Mouse (Mus musculus): ENCODE data around the gene Gon7. TPM values are rescaled to one million over a fixed set of nuclear protein-coding genes. Genes with fewer than 3 reads are reported as not detected.

The Gon7 gene
- polyA plus RNA-seq (2016; fragmentation: Nextera tagmentation; extraction: Ambion mirVana): 20.6 and 23.2 TPM in 2 replicates

DNA sequence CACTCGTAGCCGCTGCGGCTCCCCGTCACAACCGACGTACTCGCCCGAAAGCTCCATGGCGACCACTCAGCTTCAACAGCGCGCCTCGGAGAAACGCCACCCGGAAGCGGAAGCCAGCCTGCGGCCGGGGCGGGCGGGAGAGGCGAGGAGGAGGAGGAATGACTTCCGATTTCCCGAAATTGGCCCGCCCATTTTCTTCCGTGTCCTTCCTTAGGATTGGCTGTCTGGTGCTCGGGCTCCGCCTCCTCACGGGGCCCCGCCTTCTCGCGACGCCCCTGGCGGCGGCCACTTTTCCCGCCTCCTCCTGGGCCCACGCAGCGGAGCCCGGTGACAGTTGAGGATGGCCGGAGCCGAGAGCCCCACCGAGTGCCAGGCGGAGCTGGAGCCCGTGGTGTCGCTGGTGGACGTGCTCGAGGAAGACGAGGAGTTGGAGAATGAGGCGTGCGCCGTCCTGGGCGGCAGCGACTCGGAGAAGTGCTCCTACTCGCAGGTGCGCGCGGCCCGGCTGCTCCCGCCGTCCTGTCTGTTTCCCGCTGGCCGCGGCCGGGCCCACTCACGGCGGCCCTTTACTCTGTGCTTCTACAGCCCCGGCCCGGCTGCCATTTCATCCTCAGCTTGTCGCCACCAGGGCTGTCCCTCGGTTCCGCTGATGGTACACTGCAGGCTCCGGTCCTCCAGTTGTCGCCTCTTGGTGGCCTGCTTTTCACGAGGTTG is at the start of gene Gon7, which contains the start of the genes Gm28051 and Ubr7:
Gon7 (minus strand) TSS at position 115 of the 714 bp plus-strand sequence.
Gm28051 (minus strand) TSS at position 77 of the 714 bp plus-strand sequence.
Ubr7 (plus strand) TSS at position 279 of the 714 bp plus-strand sequence.
- peak; percentile 94 for ATAC-seq
- Histone ChIP-seq H3K27ac (peak within 1 kb of the TSS; percentile 83), H3K4me3 (peak within 1 kb of the TSS; percentile 91), H3K36me3 (peaks cover 42% of the 10 kb centered on the region), H3K4me2 (peak within 1 kb of the TSS; percentile 90), H3K9me3 (replicated peaks) (no peaks in the 10 kb centered on the region), H3K9ac (peak within 1 kb of the TSS; percentile 94), H3K27me3 (replicated peaks) (no peaks in the 10 kb centered on the region), H3K4me1 (peaks cover 39% of the 10 kb centered on the region)
- WGBS (ENCODE audit: insufficient replicate concordance): 3% methylated on average over 72 of the region's 73 CpGs

- WGBS (ENCODE audit: insufficient replicate concordance): 47% methylated on average over 2 of the region's 2 CpGs
These were observed 41.9 kb upstream of the Gon7 start for GRCm38 (mm10) chr12:102799528-102799927.

GRCm38 (mm10) chr12:102787927-102788326 is 30.3 kb upstream of the Gon7 start:
- Histone ChIP-seq H3K9ac (no peak overlapping the region), H3K36me3 (peaks cover 88% of the 10 kb centered on the region), H3K4me1 (no peaks in the 10 kb centered on the region), H3K27me3 (replicated peaks) (no peaks in the 10 kb centered on the region), H3K27ac (peak overlapping the region; percentile 47), H3K4me2 (no peak overlapping the region), H3K4me3 (no peak overlapping the region), H3K9me3 (replicated peaks) (no peaks in the 10 kb centered on the region)
- peak; percentile 75 for ATAC-seq
- WGBS (ENCODE audit: insufficient replicate concordance): 72% methylated on average over 7 of the region's 7 CpGs

More at GRCm38 (mm10) chr12:102799528-102799927, 41.9 kb upstream of the Gon7 start:
- H3K4me2 ChIP-seq: no peak overlapping the region
- ATAC-seq: no peak
- H3K27me3 ChIP-seq (replicated peaks): no peaks in the 10 kb centered on the region
- no peak overlapping the region for H3K27ac ChIP-seq
- no peaks in the 10 kb centered on the region for H3K4me1 ChIP-seq
- H3K9ac ChIP-seq: no peak overlapping the region
- no peak overlapping the region for H3K4me3 ChIP-seq
- no peaks in the 10 kb centered on the region for H3K9me3 ChIP-seq (replicated peaks)
- H3K36me3 ChIP-seq: peaks cover 31% of the 10 kb centered on the region

DNA sequence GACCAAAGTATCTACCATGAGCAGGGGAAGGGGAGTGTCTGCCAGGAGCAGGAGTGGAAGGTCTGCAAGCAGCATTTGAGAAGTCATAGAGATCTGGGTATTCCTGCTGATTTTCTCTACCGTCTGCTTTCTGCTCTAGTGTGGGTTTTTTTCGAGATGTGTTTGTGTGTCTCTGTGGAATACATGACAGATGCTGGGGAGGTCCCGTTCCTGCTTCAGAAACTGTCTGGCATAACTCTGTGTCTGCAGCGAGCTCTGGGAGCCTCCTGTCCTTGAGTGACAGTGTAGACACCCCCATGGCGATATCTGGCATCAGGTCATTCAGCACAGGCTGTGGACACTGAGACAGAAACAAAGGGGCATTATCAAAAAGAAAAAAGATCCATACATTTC is 28.0 kb upstream of the Gon7 start:
- H3K9me3 ChIP-seq (replicated peaks): no peaks in the 10 kb centered on the region
- no peak overlapping the region for H3K4me3 ChIP-seq
- no peaks in the 10 kb centered on the region for H3K27me3 ChIP-seq (replicated peaks)
- no peak overlapping the region for H3K9ac ChIP-seq
- ATAC-seq: no peak
- H3K36me3 ChIP-seq: peaks cover 76% of the 10 kb centered on the region
- no peak overlapping the region for H3K27ac ChIP-seq
- 82% methylated on average over 5 of the region's 5 CpGs for WGBS (ENCODE audit: insufficient replicate concordance)
- no peaks in the 10 kb centered on the region for H3K4me1 ChIP-seq
- no peak overlapping the region for H3K4me2 ChIP-seq

GRCm38 (mm10) chr12:102784899-102785592 is 27.4 kb upstream of the Gon7 start:
- H3K4me2 ChIP-seq: no peak overlapping the region
- WGBS (ENCODE audit: insufficient replicate concordance): 84% methylated on average over 19 of the region's 19 CpGs

GRCm38 (mm10) chr12:102782841-102783240 is 25.2 kb upstream of the Gon7 start:
- no peaks in the 10 kb centered on the region for H3K27me3 ChIP-seq (replicated peaks)
- peaks cover 64% of the 10 kb centered on the region for H3K36me3 ChIP-seq
- ATAC-seq: no peak
- no peak overlapping the region for H3K4me2 ChIP-seq
- no peak overlapping the region for H3K4me3 ChIP-seq
- no peak overlapping the region for H3K27ac ChIP-seq
- 80% methylated on average over 5 of the region's 5 CpGs for WGBS (ENCODE audit: insufficient replicate concordance)
- no peaks in the 10 kb centered on the region for H3K9me3 ChIP-seq (replicated peaks)
- H3K4me1 ChIP-seq: no peaks in the 10 kb centered on the region
- H3K9ac ChIP-seq: no peak overlapping the region

More at GRCm38 (mm10) chr12:102784899-102785592, 27.4 kb upstream of the Gon7 start:
- no peaks in the 10 kb centered on the region for H3K4me1 ChIP-seq
- H3K9ac ChIP-seq: no peak overlapping the region
- no peak for ATAC-seq
- H3K36me3 ChIP-seq: peaks cover 72% of the 10 kb centered on the region
- H3K27ac ChIP-seq: no peak overlapping the region
- H3K27me3 ChIP-seq (replicated peaks): no peaks in the 10 kb centered on the region
- no peaks in the 10 kb centered on the region for H3K9me3 ChIP-seq (replicated peaks)
- no peak overlapping the region for H3K4me3 ChIP-seq

DNA sequence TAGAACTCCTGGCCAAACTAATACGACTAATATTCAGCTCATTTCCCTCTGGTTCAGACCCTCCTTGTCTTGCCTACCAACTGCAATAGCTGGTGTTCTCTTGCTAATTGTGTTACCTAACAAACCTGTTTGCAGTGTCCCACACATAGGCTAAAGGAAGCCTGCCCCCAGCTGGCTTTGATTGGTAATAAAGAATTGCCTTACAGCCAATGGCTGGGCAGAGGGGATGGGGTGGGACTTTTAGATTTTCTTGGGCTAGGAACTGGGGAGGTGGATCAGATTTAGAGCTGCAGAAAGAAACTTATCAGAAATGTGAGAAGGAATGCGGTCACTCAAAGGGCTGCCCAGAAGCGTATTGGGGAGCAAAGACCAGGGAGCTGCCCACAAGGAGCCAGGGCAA is 21.8 kb upstream of the Gon7 start:
- Histone ChIP-seq H3K4me1 (no peaks in the 10 kb centered on the region), H3K36me3 (peaks cover 68% of the 10 kb centered on the region), H3K9me3 (replicated peaks) (no peaks in the 10 kb centered on the region), H3K9ac (no peak overlapping the region), H3K27ac (no peak overlapping the region), H3K27me3 (replicated peaks) (no peaks in the 10 kb centered on the region), H3K4me3 (no peak overlapping the region), H3K4me2 (no peak overlapping the region)
- 50% methylated on average over 3 of the region's 3 CpGs for WGBS (ENCODE audit: insufficient replicate concordance)
- ATAC-seq: 0 out of 2 replicates have a peak, but pooled peaks have one; percentile 59

DNA sequence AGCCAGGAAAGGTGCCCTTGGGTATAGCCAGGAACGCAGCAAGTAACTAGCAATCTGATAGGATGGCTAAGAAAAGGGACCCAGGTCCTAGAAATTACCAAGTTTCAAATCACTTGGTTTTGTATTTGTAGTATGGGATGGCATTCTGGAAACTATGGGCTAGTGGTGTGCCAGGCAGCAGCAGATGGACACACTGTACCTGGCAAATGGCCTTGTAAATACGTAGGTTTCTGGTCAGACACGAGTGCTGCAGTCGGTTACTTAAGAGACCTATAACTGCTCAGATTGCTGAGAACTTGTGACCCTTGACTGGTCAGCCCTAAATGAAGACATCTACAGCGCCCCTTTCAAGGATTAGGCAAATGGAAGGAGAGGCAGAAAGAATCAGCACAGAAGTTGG is 20.5 kb upstream of the Gon7 start:
- 84% methylated on average over 5 of the region's 5 CpGs for WGBS (ENCODE audit: insufficient replicate concordance)
- H3K4me3 ChIP-seq: no peak overlapping the region
- H3K36me3 ChIP-seq: peaks cover 67% of the 10 kb centered on the region
- H3K4me2 ChIP-seq: no peak overlapping the region
- no peaks in the 10 kb centered on the region for H3K9me3 ChIP-seq (replicated peaks)
- no peaks in the 10 kb centered on the region for H3K4me1 ChIP-seq
- H3K9ac ChIP-seq: no peak overlapping the region
- H3K27ac ChIP-seq: no peak overlapping the region
- ATAC-seq: no peak
- no peaks in the 10 kb centered on the region for H3K27me3 ChIP-seq (replicated peaks)

DNA sequence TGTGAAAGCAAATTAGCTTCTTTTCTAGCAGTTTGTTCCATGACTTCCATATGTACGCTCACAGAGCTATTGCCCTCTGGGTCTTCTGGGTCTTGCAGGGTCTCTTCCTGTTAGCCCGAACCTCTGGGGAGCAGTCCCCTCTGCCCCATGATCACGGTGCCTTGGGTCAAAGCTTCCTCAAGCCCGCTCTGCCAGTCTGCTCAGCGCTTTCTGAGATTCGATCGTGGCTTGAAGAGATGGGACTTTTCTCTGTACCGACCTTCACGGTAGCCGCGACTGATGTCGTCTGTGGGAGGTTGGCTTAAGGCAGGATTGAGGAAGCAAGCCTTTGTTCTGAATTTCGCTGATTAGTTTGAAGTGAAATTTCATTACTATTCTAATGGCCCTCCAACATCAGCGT is 18.4 kb upstream of the Gon7 start:
- Histone ChIP-seq H3K27me3 (replicated peaks) (no peaks in the 10 kb centered on the region), H3K4me2 (no peak overlapping the region), H3K9me3 (replicated peaks) (peaks cover 4% of the 10 kb centered on the region; the same call in 1 of the 2 replicates), H3K27ac (no peak overlapping the region), H3K4me1 (no peaks in the 10 kb centered on the region), H3K36me3 (peaks cover 77% of the 10 kb centered on the region), H3K4me3 (no peak overlapping the region), H3K9ac (no peak overlapping the region)
- 90% methylated on average over 14 of the region's 14 CpGs for WGBS (ENCODE audit: insufficient replicate concordance)
- ATAC-seq: no peak

DNA sequence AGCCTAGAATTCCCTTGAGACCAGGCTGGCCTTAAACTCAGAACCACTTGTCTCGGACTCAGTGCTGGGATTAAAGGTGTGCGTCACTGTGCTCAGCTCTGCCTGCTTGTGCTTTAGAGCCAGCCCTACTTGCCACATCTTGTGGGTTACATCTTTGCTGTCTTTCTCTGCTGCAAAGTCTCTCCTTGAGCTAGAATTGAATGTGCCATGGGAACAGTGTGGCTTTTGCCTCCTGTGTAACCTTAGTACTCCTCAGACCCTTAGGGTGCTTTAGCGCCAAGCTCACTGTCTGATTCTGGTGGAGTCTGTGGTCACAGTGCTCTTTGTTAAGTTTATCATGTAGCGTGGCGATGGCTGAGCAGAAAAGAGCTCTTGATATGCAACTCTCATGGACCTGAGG is 15.1 kb upstream of the Gon7 start:
- peaks cover 4% of the 10 kb centered on the region; the same call in 1 of the 2 replicates for H3K9me3 ChIP-seq (replicated peaks)
- no peak overlapping the region for H3K4me3 ChIP-seq
- H3K27ac ChIP-seq: no peak overlapping the region
- no peak overlapping the region for H3K4me2 ChIP-seq
- no peaks in the 10 kb centered on the region for H3K27me3 ChIP-seq (replicated peaks)
- WGBS (ENCODE audit: insufficient replicate concordance): 85% methylated on average over 5 of the region's 5 CpGs
- H3K36me3 ChIP-seq: peaks cover 97% of the 10 kb centered on the region
- ATAC-seq: no peak
- H3K4me1 ChIP-seq: no peaks in the 10 kb centered on the region
- H3K9ac ChIP-seq: no peak overlapping the region

- Histone ChIP-seq H3K4me2 (no peak overlapping the region), H3K9me3 (replicated peaks) (peaks cover 4% of the 10 kb centered on the region; the same call in 1 of the 2 replicates), H3K27ac (no peak overlapping the region), H3K9ac (no peak overlapping the region), H3K4me3 (no peak overlapping the region), H3K36me3 (peaks cover 97% of the 10 kb centered on the region), H3K4me1 (no peaks in the 10 kb centered on the region), H3K27me3 (replicated peaks) (no peaks in the 10 kb centered on the region)
- 89% methylated on average over 8 of the region's 8 CpGs for WGBS (ENCODE audit: insufficient replicate concordance)
- no peak for ATAC-seq
These were observed 14.0 kb upstream of the Gon7 start for GRCm38 (mm10) chr12:102771601-102772000.

GRCm38 (mm10) chr12:102769000-102769399 is 11.4 kb upstream of the Gon7 start:
- H3K27me3 ChIP-seq (replicated peaks): no peaks in the 10 kb centered on the region
- H3K4me2 ChIP-seq: no peak overlapping the region
- no peak overlapping the region for H3K27ac ChIP-seq
- H3K36me3 ChIP-seq: peaks cover 95% of the 10 kb centered on the region
- 85% methylated on average over 4 of the region's 4 CpGs for WGBS (ENCODE audit: insufficient replicate concordance)
- 0 out of 2 replicates have a peak, but pooled peaks cover under 1% of the 10 kb centered on the region for H3K4me1 ChIP-seq
- H3K9ac ChIP-seq: no peak overlapping the region
- peaks cover 4% of the 10 kb centered on the region; the same call in 1 of the 2 replicates for H3K9me3 ChIP-seq (replicated peaks)
- no peak overlapping the region for H3K4me3 ChIP-seq
- no peak for ATAC-seq
